Comparison of ENCODE assay signal across 9 mouse cellular contexts in the genomic region with DNA sequence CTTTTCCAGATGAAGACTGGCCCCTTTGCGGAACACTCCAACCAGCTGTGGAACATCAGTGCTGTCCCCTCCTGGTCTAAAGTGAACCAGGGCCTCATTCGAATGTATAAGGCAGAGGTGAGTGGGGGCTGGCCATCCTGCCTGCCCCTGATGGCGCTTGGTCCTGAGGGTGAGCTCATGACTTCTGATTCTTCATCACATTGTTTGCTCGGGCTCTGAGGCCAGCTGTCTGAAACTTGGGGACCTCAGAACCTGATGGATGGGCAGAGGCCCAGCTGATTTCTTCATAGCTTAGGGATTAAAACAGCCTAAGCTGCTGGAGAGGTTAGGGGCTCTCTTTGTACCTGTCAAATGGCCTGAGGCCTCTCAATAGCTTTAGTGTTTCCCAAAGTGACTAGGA. TPM values are rescaled to one million over a fixed set of nuclear protein-coding genes. Genes with fewer than 3 reads are reported as not detected.
A peak's percentile ranks its signal among the peaks of the same experiment; 100 is the strongest.
DNase-seq lines count a peak whose midpoint lies in the region; ATAC-seq and TF ChIP-seq lines count a peak whose summit lies in the region.
"Had no signal": no experiment of that assay in that cellular context is flagged by ENCODE, and none has a peak within 500 bp of the region (broad histone marks: within the 10 kb centered on the region; RNA-seq: fewer than 3 reads in every experiment).

No protein-coding gene starts in this region.

- WGBS in heart, embryonic 11.5 days (ENCODE audit: insufficient replicate concordance): 51% methylated on average over 4 of the region's 4 CpGs
- 50% methylated on average over 4 of the region's 4 CpGs for WGBS in heart, embryonic 16.5 days
- 68% methylated on average over 4 of the region's 4 CpGs for WGBS in midbrain, embryonic 10.5 days

- TF ChIP-seq POLR2A in ES-Bruce4 (IDR thresholded peaks at IDR 0.05; ENCODE audit: insufficient read depth, low read length): no peak

- H3K9ac ChIP-seq in heart, embryonic 11.5 days (ENCODE audit: low read depth, low read length): peak overlapping the region; percentile 89
- no peak overlapping the region for H3K9ac ChIP-seq in ES-Bruce4 (ENCODE audit: low read depth, poor library complexity, severe bottlenecking)
- H3K9ac ChIP-seq in heart, embryonic 16.5 days (ENCODE audit: low read length): peak overlapping the region; percentile 83

- peak overlapping the region; percentile 86 for H3K4me2 ChIP-seq in heart, embryonic 11.5 days
- peak overlapping the region; percentile 84 for H3K4me2 ChIP-seq in heart, embryonic 16.5 days (ENCODE audit: low read depth, low read length)

- H3K9me3 ChIP-seq in heart, embryonic 11.5 days (replicated peaks; ENCODE audit: control insufficient read depth, low read length): no peaks in the 10 kb centered on the region
- no peaks in the 10 kb centered on the region for H3K9me3 ChIP-seq in ES-Bruce4 (replicated peaks; ENCODE audit: control insufficient read depth, insufficient read depth, low read length, poor library complexity, severe bottlenecking)
- H3K9me3 ChIP-seq in heart, embryonic 16.5 days (replicated peaks; ENCODE audit: control insufficient read depth, low read length): no peaks in the 10 kb centered on the region
- H3K9me3 ChIP-seq in midbrain, embryonic 10.5 days (replicated peaks): no peaks in the 10 kb centered on the region

- no peak for ATAC-seq in heart, embryonic 11.5 days (replicated peaks; ENCODE audit: insufficient number of reproducible peaks, low FRiP score, low TSS enrichment)
- no peak for ATAC-seq in heart, embryonic 16.5 days (replicated peaks; ENCODE audit: extremely low read depth, insufficient read depth, low FRiP score)
- no peak for ATAC-seq in megakaryocyte, adult 5-6 weeks (ENCODE audit: poor library complexity, severe bottlenecking)
- no peak for ATAC-seq in erythroid progenitor cell, adult 5-6 weeks (replicated peaks; ENCODE audit: low FRiP score, poor library complexity, severe bottlenecking)
- ATAC-seq: inflammation-experienced regulatory T-cells, adult 6 months had no signal

- H3K4me3 ChIP-seq in heart, embryonic 11.5 days (ENCODE audit: low read depth, low read length): no peak overlapping the region
- H3K4me3 ChIP-seq in ES-Bruce4 (ENCODE audit: low read depth, low read length): no peak overlapping the region
- peak overlapping the region; percentile 50; the same call in 1 of the 2 replicates for H3K4me3 ChIP-seq in heart, embryonic 16.5 days (ENCODE audit: low read length)
- no peak overlapping the region for H3K4me3 ChIP-seq in midbrain, embryonic 10.5 days

- no peak for TF ChIP-seq EP300 in ES-Bruce4 (IDR thresholded peaks at IDR 0.05; ENCODE audit: insufficient read depth, low read depth, low read length)

- peaks cover 21% of the 10 kb centered on the region for H3K36me3 ChIP-seq in heart, embryonic 11.5 days (ENCODE audit: control insufficient read depth, insufficient read depth, low read length)
- H3K36me3 ChIP-seq in ES-Bruce4 (ENCODE audit: control insufficient read depth, insufficient read depth, low read length, poor library complexity, severe bottlenecking): peaks cover 20% of the 10 kb centered on the region
- peaks cover 25% of the 10 kb centered on the region for H3K36me3 ChIP-seq in heart, embryonic 16.5 days (ENCODE audit: control insufficient read depth, insufficient read depth)
- peaks cover 81% of the 10 kb centered on the region for H3K36me3 ChIP-seq in midbrain, embryonic 10.5 days

- H3K27me3 ChIP-seq in heart, embryonic 11.5 days (ENCODE audit: control insufficient read depth, insufficient read depth, low read length): no peaks in the 10 kb centered on the region
- no peaks in the 10 kb centered on the region for H3K27me3 ChIP-seq in ES-Bruce4 (ENCODE audit: control insufficient read depth, insufficient read depth, low read length, poor library complexity, severe bottlenecking)
- H3K27me3 ChIP-seq in heart, embryonic 16.5 days (ENCODE audit: control insufficient read depth, insufficient read depth, low read length): no peaks in the 10 kb centered on the region
- no peaks in the 10 kb centered on the region for H3K27me3 ChIP-seq in midbrain, embryonic 10.5 days (ENCODE audit: low read depth, poor library complexity, severe bottlenecking)

- peak overlapping the region; percentile 100 for H3K27ac ChIP-seq in heart, embryonic 11.5 days (ENCODE audit: low read depth, low read length)
- H3K27ac ChIP-seq in ES-Bruce4 (ENCODE audit: insufficient read depth, low read length): peak overlapping the region; percentile 88; the same call in 1 of the 2 replicates
- peak overlapping the region; percentile 100 for H3K27ac ChIP-seq in heart, embryonic 16.5 days (ENCODE audit: low read length)
- H3K27ac ChIP-seq in midbrain, embryonic 10.5 days (replicated peaks): peak overlapping the region; percentile 98

- peaks cover 74% of the 10 kb centered on the region for H3K4me1 ChIP-seq in heart, embryonic 11.5 days (ENCODE audit: control insufficient read depth, insufficient read depth, low read length)
- peaks cover 18% of the 10 kb centered on the region for H3K4me1 ChIP-seq in ES-Bruce4 (ENCODE audit: control insufficient read depth, insufficient read depth, low read length)
- H3K4me1 ChIP-seq in heart, embryonic 16.5 days (ENCODE audit: control insufficient read depth, insufficient read depth, low read length): peaks cover 73% of the 10 kb centered on the region
- peaks cover 76% of the 10 kb centered on the region for H3K4me1 ChIP-seq in midbrain, embryonic 10.5 days

- no peak for TF ChIP-seq CTCF in ES-Bruce4 (IDR thresholded peaks at IDR 0.05; ENCODE audit: low read depth, low read length)

- DNase-seq in heart, adult 9 months (ENCODE audit: low spot score in 2 of 2): no peak
- no peak for DNase-seq in midbrain, embryonic 10.5 days (ENCODE audit: low spot score)
- DNase-seq in urinary bladder, adult 2 months (ENCODE audit: low spot score): no peak

RNA-seq across cellular contexts. Expression of a gene that starts 27.4 kb away (rescaled TPM):
- 50.3 and 63.5 TPM in 2 replicates for polyA plus RNA-seq in heart, embryonic 11.5 days (2014; fragmentation: Nextera tagmentation; extraction: Ambion mirVana)
- polyA plus RNA-seq in ES-Bruce4 (2011; ENCODE audit: insufficient read depth, insufficient read length, low read depth, missing spikeins): 83.1 and 91.6 TPM in 2 replicates
- 125 and 126 TPM in 2 replicates for polyA plus RNA-seq in heart, embryonic 16.5 days (2015; fragmentation: Nextera tagmentation; extraction: Ambion mirVana)
- polyA plus RNA-seq in midbrain, embryonic 10.5 days (2016; fragmentation: Nextera tagmentation; extraction: Ambion mirVana): 151 and 152 TPM in 2 replicates
- 68.9 and 69.0 TPM in 2 replicates for total RNA-seq in megakaryocyte, adult 5-6 weeks (2015)
- total RNA-seq in megakaryocyte, adult 5-6 weeks (2017): 44.3 and 45.9 TPM in 2 replicates
- 90.0 and 93.9 TPM in 2 replicates for polyA plus RNA-seq in urinary bladder, adult 2 months (2012; rRNA removed)
- total RNA-seq in erythroid progenitor cell, adult 5-6 weeks (2015; ENCODE audit: low replicate concordance): 118 and 151 TPM in 2 replicates
- 103 and 168 TPM in 2 replicates for total RNA-seq in erythroid progenitor cell, adult 5-6 weeks (2017; ENCODE audit: low replicate concordance)

RNA-seq across cellular contexts. Expression of a gene that starts 27.7 kb away (rescaled TPM):
- 61.5 and 66.0 TPM in 2 replicates for polyA plus RNA-seq in heart, embryonic 11.5 days (2014; fragmentation: Nextera tagmentation; extraction: Ambion mirVana)
- 8.9 and 12.3 TPM in 2 replicates for polyA plus RNA-seq in ES-Bruce4 (2011; ENCODE audit: insufficient read depth, insufficient read length, low read depth, missing spikeins)
- 164 and 169 TPM in 2 replicates for polyA plus RNA-seq in heart, embryonic 16.5 days (2015; fragmentation: Nextera tagmentation; extraction: Ambion mirVana)
- polyA plus RNA-seq in midbrain, embryonic 10.5 days (2016; fragmentation: Nextera tagmentation; extraction: Ambion mirVana): 22.5 and 23.7 TPM in 2 replicates
- total RNA-seq in megakaryocyte, adult 5-6 weeks (2015): 26.2 and 29.6 TPM in 2 replicates
- 13.9 and 14.2 TPM in 2 replicates for total RNA-seq in megakaryocyte, adult 5-6 weeks (2017)
- polyA plus RNA-seq in urinary bladder, adult 2 months (2012; rRNA removed): 27.3 and 38.1 TPM in 2 replicates
- 80.9 and 111 TPM in 2 replicates for total RNA-seq in erythroid progenitor cell, adult 5-6 weeks (2015; ENCODE audit: low replicate concordance)
- 33.9 and 79.7 TPM in 2 replicates for total RNA-seq in erythroid progenitor cell, adult 5-6 weeks (2017; ENCODE audit: low replicate concordance)

RNA-seq across cellular contexts. Expression of a gene that starts 30.7 kb away (rescaled TPM):
- polyA plus RNA-seq in heart, embryonic 11.5 days (2014; fragmentation: Nextera tagmentation; extraction: Ambion mirVana): 2.4 TPM in 2 replicates
- polyA plus RNA-seq in ES-Bruce4 (2011; ENCODE audit: insufficient read depth, insufficient read length, low read depth, missing spikeins): 5.3 and 6.2 TPM in 2 replicates
- polyA plus RNA-seq in heart, embryonic 16.5 days (2015; fragmentation: Nextera tagmentation; extraction: Ambion mirVana): 0.72 and 0.85 TPM in 2 replicates
- 2.0 and 2.3 TPM in 2 replicates for polyA plus RNA-seq in midbrain, embryonic 10.5 days (2016; fragmentation: Nextera tagmentation; extraction: Ambion mirVana)
- 0.18 and 0.40 TPM in 2 replicates for total RNA-seq in megakaryocyte, adult 5-6 weeks (2015)
- total RNA-seq in megakaryocyte, adult 5-6 weeks (2017): 0.99 and 1.1 TPM in 2 replicates
- polyA plus RNA-seq in urinary bladder, adult 2 months (2012; rRNA removed): 10.7 and 11.0 TPM in 2 replicates
- not detected in 2 replicates for total RNA-seq in erythroid progenitor cell, adult 5-6 weeks (2015; ENCODE audit: low replicate concordance)
- 0.51 TPM in 1 of 2 replicates, not detected in the other for total RNA-seq in erythroid progenitor cell, adult 5-6 weeks (2017; ENCODE audit: low replicate concordance)
- polyA plus RNA-seq: inflammation-experienced regulatory T-cells, adult 6 months had no signal

RNA-seq across cellular contexts. Expression of a gene that starts 51.2 kb away (rescaled TPM):
- polyA plus RNA-seq in heart, embryonic 11.5 days (2014; fragmentation: Nextera tagmentation; extraction: Ambion mirVana): 19.5 and 21.3 TPM in 2 replicates
- 42.3 and 44.3 TPM in 2 replicates for polyA plus RNA-seq in ES-Bruce4 (2011; ENCODE audit: insufficient read depth, insufficient read length, low read depth, missing spikeins)
- 26.0 and 29.3 TPM in 2 replicates for polyA plus RNA-seq in heart, embryonic 16.5 days (2015; fragmentation: Nextera tagmentation; extraction: Ambion mirVana)
- polyA plus RNA-seq in midbrain, embryonic 10.5 days (2016; fragmentation: Nextera tagmentation; extraction: Ambion mirVana): 53.2 and 62.7 TPM in 2 replicates
- total RNA-seq in megakaryocyte, adult 5-6 weeks (2015): 5.3 and 6.0 TPM in 2 replicates
- 11.5 and 16.8 TPM in 2 replicates for total RNA-seq in megakaryocyte, adult 5-6 weeks (2017)
- polyA plus RNA-seq in urinary bladder, adult 2 months (2012; rRNA removed): 18.9 and 27.3 TPM in 2 replicates
- 4.6 and 14.1 TPM in 2 replicates for total RNA-seq in erythroid progenitor cell, adult 5-6 weeks (2015; ENCODE audit: low replicate concordance)
- 5.4 and 20.9 TPM in 2 replicates for total RNA-seq in erythroid progenitor cell, adult 5-6 weeks (2017; ENCODE audit: low replicate concordance)
